Mouse (Mus musculus): Measurements from ENCODE around the gene Plpp1. TPM values are rescaled to one million over a fixed set of nuclear protein-coding genes. Genes with fewer than 3 reads are reported as not detected.

Gene Plpp1
- total and polyA plus RNA-seq, 3 experiments = 51.5 to 70.0 (median 51.6) TPM

- Histone ChIP-seq H3K4me3 (no peak overlapping the region), H3K36me3 (ENCODE audit: control insufficient read depth, insufficient read depth, low read length) (peaks cover 12% of the 10 kb centered on the region), H3K27me3 (ENCODE audit: control insufficient read depth, insufficient read depth, low read length) (no peaks in the 10 kb centered on the region), H3K79me2 (replicated peaks; ENCODE audit: control insufficient read depth, insufficient read depth, low read length) (0 out of 2 replicates have a peak, but pooled peaks cover under 1% of the 10 kb centered on the region), H3K4me1 (ENCODE audit: control insufficient read depth, insufficient read depth, low read length) (peaks cover under 1% of the 10 kb centered on the region), H3K27ac (no peak overlapping the region), H3K9ac (ENCODE audit: low read depth, low read length) (no peak overlapping the region)
- no peak for DNase-seq
- intact Hi-C loops (cut with DNase I) = loop anchor here (5.0 kb wide), 1 partner anchor 35 kb away; no protein-coding TSS in a partner anchor
- 93% methylated on average over 8 of the region's 8 CpGs for WGBS
- TF ChIP-seq POLR2A (IDR thresholded peaks at IDR 0.05; ENCODE audit: insufficient read depth, low read depth, low read length) = no peak
- TF ChIP-seq EP300 (IDR thresholded peaks at IDR 0.05; ENCODE audit: insufficient read depth, low read depth, low read length) = no peak
- no peak for TF ChIP-seq CTCF (IDR thresholded peaks at IDR 0.05)
Observed at GRCm38 (mm10) chr13:112867381-112867780, 66.8 kb downstream of the Plpp1 start.

GRCm38 (mm10) chr13:112870039-112870690, 69.6 kb downstream of the Plpp1 start:
- TF ChIP-seq EP300 (IDR thresholded peaks at IDR 0.05; ENCODE audit: insufficient read depth, low read depth, low read length) = no peak
- no peak for TF ChIP-seq POLR2A (IDR thresholded peaks at IDR 0.05; ENCODE audit: insufficient read depth, low read depth, low read length)
- TF ChIP-seq CTCF (IDR thresholded peaks at IDR 0.05) = no peak
- Histone ChIP-seq H3K9ac (ENCODE audit: low read depth, low read length) (no peak overlapping the region), H3K36me3 (ENCODE audit: control insufficient read depth, insufficient read depth, low read length) (peaks cover 6% of the 10 kb centered on the region), H3K4me1 (ENCODE audit: control insufficient read depth, insufficient read depth, low read length) (no peaks in the 10 kb centered on the region), H3K27me3 (ENCODE audit: control insufficient read depth, insufficient read depth, low read length) (no peaks in the 10 kb centered on the region), H3K4me3 (no peak overlapping the region), H3K79me2 (replicated peaks; ENCODE audit: control insufficient read depth, insufficient read depth, low read length) (no peaks in the 10 kb centered on the region), H3K27ac (no peak overlapping the region)
- intact Hi-C loops (cut with DNase I) = no loop called here
- whole genome bisulfite sequencing = 79% methylated on average over 11 of the region's 11 CpGs
- no peak for DNase-seq

GRCm38 (mm10) chr13:112871500-112872266, 71.1 kb downstream of the Plpp1 start:
- intact Hi-C loops (cut with DNase I) = no loop called here
- TF ChIP-seq EP300 (IDR thresholded peaks at IDR 0.05; ENCODE audit: insufficient read depth, low read depth, low read length) (no peak), POLR2A (IDR thresholded peaks at IDR 0.05; ENCODE audit: insufficient read depth, low read depth, low read length) (no peak), CTCF (IDR thresholded peaks at IDR 0.05) (no peak)
- no peak for DNase-seq
- Histone ChIP-seq H3K4me1 (ENCODE audit: control insufficient read depth, insufficient read depth, low read length) (no peaks in the 10 kb centered on the region), H3K27ac (no peak overlapping the region), H3K9ac (ENCODE audit: low read depth, low read length) (no peak overlapping the region), H3K27me3 (ENCODE audit: control insufficient read depth, insufficient read depth, low read length) (no peaks in the 10 kb centered on the region), H3K4me3 (no peak overlapping the region), H3K36me3 (ENCODE audit: control insufficient read depth, insufficient read depth, low read length) (peaks cover 5% of the 10 kb centered on the region), H3K79me2 (replicated peaks; ENCODE audit: control insufficient read depth, insufficient read depth, low read length) (no peaks in the 10 kb centered on the region)
- 62% methylated on average over 17 of the region's 17 CpGs for WGBS

DNA sequence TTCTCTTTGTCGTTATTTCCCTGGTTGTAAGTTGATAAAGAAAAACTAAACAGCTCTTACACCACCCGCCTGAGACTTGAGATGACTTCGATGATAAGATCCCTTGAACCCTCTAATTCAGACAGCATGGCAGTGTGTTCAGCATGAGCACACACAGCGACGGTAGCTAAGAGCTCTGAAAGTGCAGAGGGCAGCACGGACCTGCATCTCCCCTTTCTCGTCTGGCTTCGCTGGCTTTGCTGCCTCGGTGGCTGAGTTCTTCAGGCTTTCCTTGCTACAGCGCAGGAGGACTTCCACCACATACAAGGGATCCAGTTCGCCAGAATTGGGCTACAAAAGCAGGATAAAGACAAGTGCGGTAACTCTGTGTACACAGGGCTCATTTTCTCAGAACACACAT, 86.6 kb downstream of the Plpp1 start:
- H3K27me3 ChIP-seq (ENCODE audit: control insufficient read depth, insufficient read depth, low read length) = no peaks in the 10 kb centered on the region
- no peak overlapping the region for H3K4me3 ChIP-seq
- DNase-seq = no peak
- no peak overlapping the region for H3K27ac ChIP-seq
- intact Hi-C loops (cut with DNase I) = no loop called here
- WGBS = 94% methylated on average over 12 of the region's 12 CpGs
- no peaks in the 10 kb centered on the region; the same call in 1 of the 2 replicates for H3K36me3 ChIP-seq (ENCODE audit: control insufficient read depth, insufficient read depth, low read length)
- no peaks in the 10 kb centered on the region for H3K79me2 ChIP-seq (replicated peaks; ENCODE audit: control insufficient read depth, insufficient read depth, low read length)
- TF ChIP-seq POLR2A (IDR thresholded peaks at IDR 0.05; ENCODE audit: insufficient read depth, low read depth, low read length) = no peak
- TF ChIP-seq CTCF (IDR thresholded peaks at IDR 0.05) = no peak
- TF ChIP-seq EP300 (IDR thresholded peaks at IDR 0.05; ENCODE audit: insufficient read depth, low read depth, low read length) = no peak
- no peak overlapping the region for H3K9ac ChIP-seq (ENCODE audit: low read depth, low read length)
- H3K4me1 ChIP-seq (ENCODE audit: control insufficient read depth, insufficient read depth, low read length) = no peaks in the 10 kb centered on the region

- Histone ChIP-seq H3K27ac (no peak overlapping the region), H3K79me2 (replicated peaks; ENCODE audit: control insufficient read depth, insufficient read depth, low read length) (no peaks in the 10 kb centered on the region), H3K36me3 (ENCODE audit: control insufficient read depth, insufficient read depth, low read length) (no peaks in the 10 kb centered on the region; the same call in none of the 2 replicates), H3K4me1 (ENCODE audit: control insufficient read depth, insufficient read depth, low read length) (no peaks in the 10 kb centered on the region; the same call in 1 of the 2 replicates), H3K9ac (ENCODE audit: low read depth, low read length) (no peak overlapping the region), H3K4me3 (no peak overlapping the region), H3K27me3 (ENCODE audit: control insufficient read depth, insufficient read depth, low read length) (no peaks in the 10 kb centered on the region)
- no peak for TF ChIP-seq EP300 (IDR thresholded peaks at IDR 0.05; ENCODE audit: insufficient read depth, low read depth, low read length)
- TF ChIP-seq CTCF (IDR thresholded peaks at IDR 0.05) = no peak
- no peak for TF ChIP-seq POLR2A (IDR thresholded peaks at IDR 0.05; ENCODE audit: insufficient read depth, low read depth, low read length)
- intact Hi-C loops (cut with DNase I) = loop anchor here (5.0 kb wide), 1 partner anchor 35 kb away; no protein-coding TSS in a partner anchor
- WGBS = 71% methylated on average over 3 of the region's 3 CpGs
- no peak for DNase-seq
Observed at GRCm38 (mm10) chr13:112902176-112902575, 101.6 kb downstream of the Plpp1 start.

DNA sequence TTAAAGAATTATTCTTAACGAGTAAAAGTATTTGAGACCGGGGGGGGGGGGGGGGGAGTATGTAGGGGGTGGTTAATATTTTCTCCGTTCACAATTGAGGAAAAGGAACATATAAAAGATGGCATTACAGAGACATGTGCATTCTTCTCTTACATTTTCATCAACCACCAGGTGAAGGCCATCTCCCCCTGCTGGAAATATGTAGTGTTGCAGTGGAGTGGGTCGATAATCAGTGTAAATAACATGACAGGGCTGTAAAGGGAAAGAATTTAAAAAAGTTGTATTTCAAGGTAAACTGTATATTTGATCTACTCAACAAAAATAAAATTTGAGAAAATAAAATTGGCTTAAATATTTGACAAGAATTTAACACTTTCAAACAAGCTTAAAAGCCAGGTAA, 109.1 kb downstream of the Plpp1 start:
- H3K27me3 ChIP-seq (ENCODE audit: control insufficient read depth, insufficient read depth, low read length) = no peaks in the 10 kb centered on the region
- H3K27ac ChIP-seq = no peak overlapping the region
- no peak overlapping the region for H3K9ac ChIP-seq (ENCODE audit: low read depth, low read length)
- H3K79me2 ChIP-seq (replicated peaks; ENCODE audit: control insufficient read depth, insufficient read depth, low read length) = no peaks in the 10 kb centered on the region
- no peak overlapping the region for H3K4me3 ChIP-seq
- H3K36me3 ChIP-seq (ENCODE audit: control insufficient read depth, insufficient read depth, low read length) = no peaks in the 10 kb centered on the region
- intact Hi-C loops (cut with DNase I) = no loop called here
- WGBS = 45% methylated on average over 4 of the region's 4 CpGs
- TF ChIP-seq EP300 (IDR thresholded peaks at IDR 0.05; ENCODE audit: insufficient read depth, low read depth, low read length) (no peak), POLR2A (IDR thresholded peaks at IDR 0.05; ENCODE audit: insufficient read depth, low read depth, low read length) (no peak), CTCF (IDR thresholded peaks at IDR 0.05) (peak; percentile 79)
- no peaks in the 10 kb centered on the region for H3K4me1 ChIP-seq (ENCODE audit: control insufficient read depth, insufficient read depth, low read length)
- peak in 1 of 2 experiments; percentile 15 for DNase-seq
